Mouse (Mus musculus): ENCODE results near the gene Trf. TPM values are rescaled to one million over a fixed set of nuclear protein-coding genes. Genes with fewer than 3 reads are reported as not detected.
A peak's percentile ranks its signal among the peaks of the same experiment; 100 is the strongest.

Gene Trf
- polyA plus RNA-seq, 1 experiment from 2014 or later: 27.2 TPM

GRCm38 (mm10) chr9:103229037-103229867 lies 992 bp downstream of the Trf start:
- ATAC-seq (replicated peaks; ENCODE audit: insufficient number of reproducible peaks, low FRiP score, low TSS enrichment, low read depth): no peak
- no peak for DNase-seq (ENCODE audit: low spot score)
- WGBS: 86% methylated on average over 15 of the region's 15 CpGs

DNA sequence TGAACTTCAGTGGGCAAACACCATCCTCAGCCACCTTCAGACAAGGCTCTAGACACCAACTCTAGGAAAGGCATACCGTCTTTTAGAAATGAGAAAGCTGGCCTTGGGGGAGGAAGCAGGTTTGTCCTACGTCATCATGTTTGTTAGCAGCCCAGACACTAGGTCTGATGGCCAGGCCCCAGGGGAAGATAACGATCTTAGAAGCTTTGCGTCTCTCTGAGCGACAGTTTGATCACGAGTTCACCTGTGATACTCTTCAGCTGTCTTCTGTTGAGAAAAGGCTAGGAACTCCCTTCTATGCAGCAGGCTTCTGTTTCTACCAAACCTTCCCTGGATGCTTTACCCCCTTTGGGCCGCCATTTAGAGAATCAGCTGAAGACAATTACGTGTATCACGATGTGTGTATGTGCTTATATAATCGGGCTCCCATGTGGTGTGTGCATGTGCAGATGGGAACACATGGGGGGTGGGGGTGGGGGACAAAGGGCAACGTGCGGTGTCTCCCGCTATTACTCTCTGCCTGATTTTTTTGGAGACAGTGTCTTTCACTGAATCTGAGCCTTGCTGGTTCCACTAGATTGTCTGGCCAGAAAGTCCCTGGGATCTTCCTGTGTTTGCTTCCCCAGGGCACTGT lies 1.8 kb downstream of the Trf start:
- Histone ChIP-seq H3K4me3 (ENCODE audit: low read depth, low read length) (no peak overlapping the region), H3K27ac (replicated peaks; ENCODE audit: low read depth, low read length) (no peak overlapping the region), H3K4me2 (ENCODE audit: low read depth, low read length) (no peak overlapping the region), H3K9ac (replicated peaks; ENCODE audit: low read length) (no peak overlapping the region), H3K27me3 (ENCODE audit: control insufficient read depth, insufficient read depth, low read length) (no peaks in the 10 kb centered on the region), H3K36me3 (replicated peaks; ENCODE audit: control insufficient read depth, insufficient read depth, low read depth, low read length) (no peaks in the 10 kb centered on the region), H3K9me3 (replicated peaks; ENCODE audit: control insufficient read depth, low read length) (no peaks in the 10 kb centered on the region), H3K4me1 (ENCODE audit: control insufficient read depth, insufficient read depth, low read length) (no peaks in the 10 kb centered on the region)
- DNase-seq (ENCODE audit: low spot score) (no peak), ATAC-seq (replicated peaks; ENCODE audit: insufficient number of reproducible peaks, low FRiP score, low TSS enrichment, low read depth) (no peak)
- 77% methylated on average over 13 of the region's 13 CpGs for WGBS

More at GRCm38 (mm10) chr9:103229037-103229867, 992 bp downstream of the Trf start:
- Histone ChIP-seq H3K27me3 (ENCODE audit: control insufficient read depth, insufficient read depth, low read length) (no peaks in the 10 kb centered on the region), H3K4me3 (ENCODE audit: low read depth, low read length) (no peak overlapping the region), H3K36me3 (replicated peaks; ENCODE audit: control insufficient read depth, insufficient read depth, low read depth, low read length) (no peaks in the 10 kb centered on the region), H3K27ac (replicated peaks; ENCODE audit: low read depth, low read length) (no peak overlapping the region), H3K4me1 (ENCODE audit: control insufficient read depth, insufficient read depth, low read length) (no peaks in the 10 kb centered on the region), H3K9me3 (replicated peaks; ENCODE audit: control insufficient read depth, low read length) (no peaks in the 10 kb centered on the region), H3K9ac (replicated peaks; ENCODE audit: low read length) (no peak overlapping the region), H3K4me2 (ENCODE audit: low read depth, low read length) (no peak overlapping the region)

- 92% methylated on average over 16 of the region's 16 CpGs for WGBS
Measured at GRCm38 (mm10) chr9:103227760-103228159, 2.5 kb downstream of the Trf start.

GRCm38 (mm10) chr9:103226806-103227205 lies 3.4 kb downstream of the Trf start:
- ATAC-seq (replicated peaks; ENCODE audit: insufficient number of reproducible peaks, low FRiP score, low TSS enrichment, low read depth) (no peak), DNase-seq (ENCODE audit: low spot score) (no peak)
- Histone ChIP-seq H3K9me3 (replicated peaks; ENCODE audit: control insufficient read depth, low read length) (no peaks in the 10 kb centered on the region), H3K4me2 (ENCODE audit: low read depth, low read length) (no peak overlapping the region), H3K36me3 (replicated peaks; ENCODE audit: control insufficient read depth, insufficient read depth, low read depth, low read length) (no peaks in the 10 kb centered on the region), H3K4me3 (ENCODE audit: low read depth, low read length) (no peak overlapping the region), H3K27me3 (ENCODE audit: control insufficient read depth, insufficient read depth, low read length) (no peaks in the 10 kb centered on the region), H3K4me1 (ENCODE audit: control insufficient read depth, insufficient read depth, low read length) (no peaks in the 10 kb centered on the region), H3K27ac (replicated peaks; ENCODE audit: low read depth, low read length) (no peak overlapping the region), H3K9ac (replicated peaks; ENCODE audit: low read length) (no peak overlapping the region)
- 89% methylated on average over 15 of the region's 15 CpGs for WGBS

More at GRCm38 (mm10) chr9:103227760-103228159, 2.5 kb downstream of the Trf start:
- Histone ChIP-seq H3K36me3 (replicated peaks; ENCODE audit: control insufficient read depth, insufficient read depth, low read depth, low read length) (no peaks in the 10 kb centered on the region), H3K4me2 (ENCODE audit: low read depth, low read length) (no peak overlapping the region), H3K27me3 (ENCODE audit: control insufficient read depth, insufficient read depth, low read length) (no peaks in the 10 kb centered on the region), H3K9ac (replicated peaks; ENCODE audit: low read length) (no peak overlapping the region), H3K4me1 (ENCODE audit: control insufficient read depth, insufficient read depth, low read length) (no peaks in the 10 kb centered on the region), H3K9me3 (replicated peaks; ENCODE audit: control insufficient read depth, low read length) (no peaks in the 10 kb centered on the region), H3K4me3 (ENCODE audit: low read depth, low read length) (no peak overlapping the region), H3K27ac (replicated peaks; ENCODE audit: low read depth, low read length) (no peak overlapping the region)
- no peak for DNase-seq (ENCODE audit: low spot score)
- ATAC-seq (replicated peaks; ENCODE audit: insufficient number of reproducible peaks, low FRiP score, low TSS enrichment, low read depth): no peak

DNA sequence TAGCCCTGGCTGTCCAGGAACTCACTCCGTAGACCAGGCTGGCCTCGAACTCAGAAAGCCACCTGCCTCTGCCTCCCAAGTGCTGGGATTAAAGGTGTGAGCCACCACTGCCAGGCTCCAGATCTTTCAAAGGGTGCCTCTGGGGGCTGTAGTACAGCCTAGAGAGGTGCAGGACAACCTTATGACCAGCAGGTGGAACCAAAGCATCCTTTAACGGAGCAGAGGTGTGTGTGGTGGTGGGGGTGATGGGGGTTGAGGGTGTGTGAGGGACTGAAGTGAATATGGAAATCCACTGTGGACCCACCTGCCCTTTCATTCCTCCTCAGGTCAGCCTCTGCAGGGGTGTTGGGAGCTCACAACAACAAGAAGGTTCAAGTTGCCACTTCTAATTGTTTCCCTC lies 4.8 kb downstream of the Trf start:
- Histone ChIP-seq H3K36me3 (replicated peaks; ENCODE audit: control insufficient read depth, insufficient read depth, low read depth, low read length) (no peaks in the 10 kb centered on the region), H3K4me1 (ENCODE audit: control insufficient read depth, insufficient read depth, low read length) (no peaks in the 10 kb centered on the region), H3K4me3 (ENCODE audit: low read depth, low read length) (no peak overlapping the region), H3K4me2 (ENCODE audit: low read depth, low read length) (no peak overlapping the region), H3K27ac (replicated peaks; ENCODE audit: low read depth, low read length) (no peak overlapping the region), H3K27me3 (ENCODE audit: control insufficient read depth, insufficient read depth, low read length) (no peaks in the 10 kb centered on the region), H3K9ac (replicated peaks; ENCODE audit: low read length) (no peak overlapping the region), H3K9me3 (replicated peaks; ENCODE audit: control insufficient read depth, low read length) (no peaks in the 10 kb centered on the region)
- DNase-seq (ENCODE audit: low spot score): peak; percentile 38
- no peak for ATAC-seq (replicated peaks; ENCODE audit: insufficient number of reproducible peaks, low FRiP score, low TSS enrichment, low read depth)
- WGBS: 66% methylated on average over 3 of the region's 3 CpGs

GRCm38 (mm10) chr9:103224721-103225120 lies 5.5 kb downstream of the Trf start:
- Histone ChIP-seq H3K4me2 (ENCODE audit: low read depth, low read length) (no peak overlapping the region), H3K4me3 (ENCODE audit: low read depth, low read length) (no peak overlapping the region), H3K27me3 (ENCODE audit: control insufficient read depth, insufficient read depth, low read length) (no peaks in the 10 kb centered on the region), H3K27ac (replicated peaks; ENCODE audit: low read depth, low read length) (no peak overlapping the region), H3K4me1 (ENCODE audit: control insufficient read depth, insufficient read depth, low read length) (no peaks in the 10 kb centered on the region), H3K9ac (replicated peaks; ENCODE audit: low read length) (no peak overlapping the region), H3K9me3 (replicated peaks; ENCODE audit: control insufficient read depth, low read length) (no peaks in the 10 kb centered on the region), H3K36me3 (replicated peaks; ENCODE audit: control insufficient read depth, insufficient read depth, low read depth, low read length) (no peaks in the 10 kb centered on the region)
- 90% methylated on average over 7 of the region's 7 CpGs for WGBS
- DNase-seq (ENCODE audit: low spot score) (no peak), ATAC-seq (replicated peaks; ENCODE audit: insufficient number of reproducible peaks, low FRiP score, low TSS enrichment, low read depth) (no peak)

GRCm38 (mm10) chr9:103214281-103214680 lies 16.0 kb downstream of the Trf start:
- H3K27ac ChIP-seq (replicated peaks; ENCODE audit: low read depth, low read length): no peak overlapping the region
- H3K4me2 ChIP-seq (ENCODE audit: low read depth, low read length): no peak overlapping the region
- 68% methylated on average over 6 of the region's 6 CpGs for WGBS
- H3K27me3 ChIP-seq (ENCODE audit: control insufficient read depth, insufficient read depth, low read length): no peaks in the 10 kb centered on the region
- ATAC-seq (replicated peaks; ENCODE audit: insufficient number of reproducible peaks, low FRiP score, low TSS enrichment, low read depth) (no peak), DNase-seq (ENCODE audit: low spot score) (no peak)
- H3K36me3 ChIP-seq (replicated peaks; ENCODE audit: control insufficient read depth, insufficient read depth, low read depth, low read length): no peaks in the 10 kb centered on the region
- no peak overlapping the region for H3K9ac ChIP-seq (replicated peaks; ENCODE audit: low read length)
- H3K4me1 ChIP-seq (ENCODE audit: control insufficient read depth, insufficient read depth, low read length): no peaks in the 10 kb centered on the region
- H3K4me3 ChIP-seq (ENCODE audit: low read depth, low read length): no peak overlapping the region
- no peaks in the 10 kb centered on the region for H3K9me3 ChIP-seq (replicated peaks; ENCODE audit: control insufficient read depth, low read length)

GRCm38 (mm10) chr9:103213631-103214030 lies 16.6 kb downstream of the Trf start:
- no peaks in the 10 kb centered on the region for H3K9me3 ChIP-seq (replicated peaks; ENCODE audit: control insufficient read depth, low read length)
- H3K4me3 ChIP-seq (ENCODE audit: low read depth, low read length): no peak overlapping the region
- H3K27me3 ChIP-seq (ENCODE audit: control insufficient read depth, insufficient read depth, low read length): no peaks in the 10 kb centered on the region
- ATAC-seq (replicated peaks; ENCODE audit: insufficient number of reproducible peaks, low FRiP score, low TSS enrichment, low read depth) (no peak), DNase-seq (ENCODE audit: low spot score) (no peak)
- no peaks in the 10 kb centered on the region for H3K4me1 ChIP-seq (ENCODE audit: control insufficient read depth, insufficient read depth, low read length)
- no peak overlapping the region for H3K9ac ChIP-seq (replicated peaks; ENCODE audit: low read length)
- no peak overlapping the region for H3K4me2 ChIP-seq (ENCODE audit: low read depth, low read length)
- H3K27ac ChIP-seq (replicated peaks; ENCODE audit: low read depth, low read length): no peak overlapping the region
- 78% methylated on average over 2 of the region's 2 CpGs for WGBS
- no peaks in the 10 kb centered on the region for H3K36me3 ChIP-seq (replicated peaks; ENCODE audit: control insufficient read depth, insufficient read depth, low read depth, low read length)

Measured in embryonic facial prominence, embryonic 11.5 days (tissue).